Mouse (Mus musculus): ENCODE data around the gene Prim2.

Prim2 gene

DNA sequence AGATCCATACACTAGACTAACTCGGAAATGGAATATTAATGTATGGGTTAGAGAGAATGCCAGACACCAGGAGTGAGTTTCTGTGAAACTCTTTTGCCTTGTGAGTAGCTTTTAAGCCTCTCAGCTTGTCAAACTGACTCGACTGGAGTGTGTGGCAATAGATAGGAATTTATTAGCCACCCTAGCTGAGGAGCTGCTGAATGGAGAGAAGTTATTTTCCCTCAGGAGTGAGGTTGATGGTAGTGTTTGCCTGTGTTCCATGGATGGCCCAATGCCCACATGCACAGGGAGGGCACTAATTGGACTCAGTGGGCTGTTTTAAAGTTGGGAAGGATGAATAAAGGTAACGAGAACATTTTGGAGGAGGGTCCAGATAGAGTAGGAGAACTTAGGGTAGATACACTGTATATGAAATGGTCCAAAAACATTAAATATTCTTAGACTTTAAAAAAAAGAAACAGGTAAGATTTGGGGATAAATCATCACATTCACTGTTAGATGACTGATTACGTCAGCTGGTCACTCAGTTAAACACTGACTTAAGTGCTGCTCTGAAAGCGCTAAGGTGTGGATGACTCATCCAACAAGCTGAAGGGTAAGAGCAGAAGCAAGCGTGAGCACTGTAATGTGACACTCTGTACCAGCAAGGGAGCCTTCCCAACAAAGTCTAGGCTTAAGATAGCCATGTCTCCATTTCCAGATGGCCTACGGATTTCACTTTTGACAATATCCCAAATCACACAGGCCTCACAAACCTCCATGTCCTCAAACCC is 85.6 kb downstream of the Prim2 start:
- Histone ChIP-seq H3K36me3 (ENCODE audit: insufficient read depth, low read length) (0 out of 2 replicates have a peak, but pooled peaks cover 2% of the 10 kb centered on the region), H3K4me1 (replicated peaks; ENCODE audit: low read depth, low read length) (0 out of 2 replicates have a peak, but pooled peaks cover 4% of the 10 kb centered on the region), H3K4me3 (replicated peaks; ENCODE audit: low read length) (no peak overlapping the region), H3K27me3 (ENCODE audit: insufficient read depth, low read length) (no peaks in the 10 kb centered on the region), H3K9me3 (ENCODE audit: low read length) (no peaks in the 10 kb centered on the region)
- no peak for TF ChIP-seq POU5F1 (IDR thresholded peaks at IDR 0.05; ENCODE audit: borderline replicate concordance, low read length)
- no peak for TF ChIP-seq CTCF (conservative IDR thresholded peaks at IDR 0.05; ENCODE audit: low read length)
- no peak for TF ChIP-seq NANOG (IDR thresholded peaks at IDR 0.05; ENCODE audit: borderline replicate concordance, low read length)

DNA sequence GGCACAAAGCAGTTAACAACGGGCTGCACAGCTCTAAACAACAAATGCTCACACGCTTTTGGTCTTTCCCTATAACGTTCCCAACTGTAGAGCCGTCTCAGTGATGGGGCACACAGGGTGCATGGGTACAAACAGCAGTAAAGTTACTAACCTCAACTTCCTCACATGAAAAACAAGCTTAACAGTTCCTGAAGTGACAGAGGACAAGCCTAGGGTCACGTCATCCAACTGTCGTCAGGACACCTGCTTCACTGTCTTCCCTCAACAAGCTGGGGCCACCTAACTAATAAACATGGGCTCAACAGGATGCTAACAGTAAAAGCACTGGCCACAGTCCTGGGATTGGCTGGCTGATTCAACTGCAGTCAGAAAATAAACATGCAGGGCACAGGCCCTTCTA is 91.0 kb downstream of the Prim2 start:
- Histone ChIP-seq H3K27me3 (ENCODE audit: insufficient read depth, low read length) (no peaks in the 10 kb centered on the region), H3K9me3 (ENCODE audit: low read length) (no peaks in the 10 kb centered on the region), H3K4me1 (replicated peaks; ENCODE audit: low read depth, low read length) (no peaks in the 10 kb centered on the region), H3K4me3 (replicated peaks; ENCODE audit: low read length) (no peak overlapping the region), H3K36me3 (ENCODE audit: insufficient read depth, low read length) (0 out of 2 replicates have a peak, but pooled peaks cover 2% of the 10 kb centered on the region)
- TF ChIP-seq NANOG (IDR thresholded peaks at IDR 0.05; ENCODE audit: borderline replicate concordance, low read length) (no peak), POU5F1 (IDR thresholded peaks at IDR 0.05; ENCODE audit: borderline replicate concordance, low read length) (no peak), CTCF (conservative IDR thresholded peaks at IDR 0.05; ENCODE audit: low read length) (no peak)

DNA sequence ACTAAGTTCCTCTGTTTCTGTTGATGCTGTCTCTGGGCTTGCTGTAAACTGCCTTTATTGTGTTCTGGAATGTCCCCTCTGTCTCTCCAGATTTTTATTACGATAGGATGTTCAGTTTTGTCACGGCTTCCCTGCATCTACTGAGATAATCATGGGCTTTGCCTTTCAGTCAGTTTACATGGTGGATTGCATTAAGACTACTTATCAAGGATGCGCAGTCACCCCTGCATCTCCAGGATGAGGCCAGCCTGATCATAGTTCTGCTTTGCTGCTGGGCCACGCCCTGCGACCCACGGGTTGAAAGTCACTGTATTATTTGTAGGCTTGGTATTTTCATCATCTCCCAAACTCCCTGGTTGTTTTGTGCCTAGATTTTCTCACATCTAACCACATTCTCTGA is 95.1 kb downstream of the Prim2 start:
- Histone ChIP-seq H3K9me3 (ENCODE audit: low read length) (no peaks in the 10 kb centered on the region), H3K4me1 (replicated peaks; ENCODE audit: low read depth, low read length) (no peaks in the 10 kb centered on the region), H3K4me3 (replicated peaks; ENCODE audit: low read length) (no peak overlapping the region), H3K36me3 (ENCODE audit: insufficient read depth, low read length) (no peaks in the 10 kb centered on the region), H3K27me3 (ENCODE audit: insufficient read depth, low read length) (no peaks in the 10 kb centered on the region)
- TF ChIP-seq CTCF (conservative IDR thresholded peaks at IDR 0.05; ENCODE audit: low read length) (no peak), POU5F1 (IDR thresholded peaks at IDR 0.05; ENCODE audit: borderline replicate concordance, low read length) (no peak), NANOG (IDR thresholded peaks at IDR 0.05; ENCODE audit: borderline replicate concordance, low read length) (no peak)

DNA sequence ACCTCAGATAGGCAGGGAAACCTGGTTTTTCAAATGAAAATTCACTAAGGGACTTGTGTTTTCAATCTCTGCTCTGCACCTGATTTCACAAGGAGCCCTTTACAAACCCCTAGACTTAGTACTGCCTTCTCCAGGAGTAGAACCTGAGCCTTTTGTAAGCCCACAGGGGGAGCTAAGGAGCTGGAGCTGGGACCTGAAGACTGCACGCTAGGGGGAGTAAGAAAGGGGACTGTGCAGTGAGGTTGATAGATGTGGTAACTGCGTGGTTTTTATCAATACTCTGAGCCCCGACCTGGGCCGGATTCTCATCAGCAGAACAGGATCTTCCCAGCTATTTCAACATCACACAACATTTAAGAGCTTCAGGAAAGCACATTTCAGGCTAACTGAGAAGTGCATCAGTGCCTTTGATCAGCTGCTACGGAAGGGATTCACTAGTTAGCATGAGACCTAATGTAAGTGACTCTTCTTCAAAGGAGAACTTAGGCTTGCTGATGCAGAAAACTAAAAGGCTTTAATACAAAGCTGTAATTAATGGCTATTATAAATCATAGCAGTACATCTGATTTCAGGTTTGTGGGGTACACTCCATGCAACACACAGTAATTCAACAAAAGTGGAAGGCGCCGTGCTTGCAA is 103.7 kb downstream of the Prim2 start:
- Histone ChIP-seq H3K4me3 (replicated peaks; ENCODE audit: low read length) (no peak overlapping the region), H3K36me3 (ENCODE audit: insufficient read depth, low read length) (no peaks in the 10 kb centered on the region), H3K4me1 (replicated peaks; ENCODE audit: low read depth, low read length) (no peaks in the 10 kb centered on the region), H3K27me3 (ENCODE audit: insufficient read depth, low read length) (no peaks in the 10 kb centered on the region), H3K9me3 (ENCODE audit: low read length) (no peaks in the 10 kb centered on the region)
- TF ChIP-seq POU5F1 (IDR thresholded peaks at IDR 0.05; ENCODE audit: borderline replicate concordance, low read length) (no peak), NANOG (IDR thresholded peaks at IDR 0.05; ENCODE audit: borderline replicate concordance, low read length) (no peak), CTCF (conservative IDR thresholded peaks at IDR 0.05; ENCODE audit: low read length) (peak; percentile 84)

DNA sequence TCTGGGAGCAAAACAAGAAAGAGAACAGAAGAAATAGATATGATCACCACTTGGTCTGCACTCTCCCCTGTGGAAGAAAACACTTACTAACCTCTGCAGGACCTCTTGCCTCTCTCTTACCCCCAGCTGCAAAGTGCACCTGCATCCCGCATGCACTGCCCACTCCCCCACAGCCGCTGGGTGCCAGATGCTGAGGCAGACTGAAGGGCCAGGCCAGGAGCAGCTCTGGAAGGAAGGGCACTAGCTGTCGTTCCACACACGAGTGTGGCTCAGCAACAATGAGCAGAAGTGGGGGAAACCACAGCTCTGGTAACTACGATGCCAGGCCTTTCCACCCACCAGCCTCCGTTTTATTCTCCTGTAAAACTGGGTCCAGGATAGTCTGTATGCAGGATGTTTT is 105.6 kb downstream of the Prim2 start:
- H3K36me3 ChIP-seq (ENCODE audit: insufficient read depth, low read length): no peaks in the 10 kb centered on the region
- no peaks in the 10 kb centered on the region for H3K27me3 ChIP-seq (ENCODE audit: insufficient read depth, low read length)
- H3K9me3 ChIP-seq (ENCODE audit: low read length): no peaks in the 10 kb centered on the region
- H3K4me3 ChIP-seq (replicated peaks; ENCODE audit: low read length): no peak overlapping the region
- no peaks in the 10 kb centered on the region for H3K4me1 ChIP-seq (replicated peaks; ENCODE audit: low read depth, low read length)
- TF ChIP-seq POU5F1 (IDR thresholded peaks at IDR 0.05; ENCODE audit: borderline replicate concordance, low read length) (no peak), CTCF (conservative IDR thresholded peaks at IDR 0.05; ENCODE audit: low read length) (no peak), NANOG (IDR thresholded peaks at IDR 0.05; ENCODE audit: borderline replicate concordance, low read length) (no peak)

DNA sequence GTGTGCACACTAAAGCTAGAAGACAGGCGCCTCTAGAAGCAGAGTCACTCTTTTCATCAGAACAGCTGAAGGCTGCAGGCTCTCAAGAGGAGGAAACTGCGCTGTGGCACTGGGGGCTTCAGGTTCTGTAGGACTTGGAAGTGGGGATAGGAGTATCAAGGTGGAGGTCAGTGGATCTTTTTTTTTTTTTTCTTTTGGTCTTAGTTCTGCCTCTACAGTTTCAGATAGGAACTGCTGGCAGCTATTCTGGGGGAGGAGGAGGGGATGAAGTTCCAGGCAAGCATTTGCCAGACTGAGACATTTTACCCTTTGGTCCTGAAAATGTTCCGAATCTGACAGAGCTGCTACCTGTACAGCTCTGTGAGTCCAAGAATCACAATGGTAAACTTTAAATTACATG is 106.0 kb downstream of the Prim2 start:
- H3K36me3 ChIP-seq (ENCODE audit: insufficient read depth, low read length): no peaks in the 10 kb centered on the region
- TF ChIP-seq POU5F1 (IDR thresholded peaks at IDR 0.05; ENCODE audit: borderline replicate concordance, low read length) (no peak), CTCF (conservative IDR thresholded peaks at IDR 0.05; ENCODE audit: low read length) (no peak), NANOG (IDR thresholded peaks at IDR 0.05; ENCODE audit: borderline replicate concordance, low read length) (no peak)
- no peaks in the 10 kb centered on the region for H3K27me3 ChIP-seq (ENCODE audit: insufficient read depth, low read length)
- H3K9me3 ChIP-seq (ENCODE audit: low read length): no peaks in the 10 kb centered on the region
- no peaks in the 10 kb centered on the region for H3K4me1 ChIP-seq (replicated peaks; ENCODE audit: low read depth, low read length)
- no peak overlapping the region for H3K4me3 ChIP-seq (replicated peaks; ENCODE audit: low read length)

DNA sequence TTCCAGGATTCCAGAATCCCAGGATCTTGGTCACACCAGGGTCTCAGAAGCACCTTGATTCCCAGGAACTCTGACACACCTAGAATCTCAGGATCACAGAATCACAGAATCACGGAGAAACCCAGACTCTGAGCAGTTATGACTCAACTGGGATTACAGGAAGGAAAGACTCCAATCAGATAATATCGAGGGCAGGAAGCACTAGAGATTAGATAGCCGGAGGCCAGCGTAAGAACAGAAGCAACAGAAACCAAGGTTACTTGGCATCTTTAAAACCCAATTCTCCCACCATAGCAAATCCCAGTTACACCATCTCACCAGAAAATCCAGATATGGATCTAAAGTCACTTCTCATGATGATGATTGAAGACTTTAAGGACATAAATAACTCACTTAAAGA is 113.0 kb downstream of the Prim2 start:
- Histone ChIP-seq H3K36me3 (ENCODE audit: insufficient read depth, low read length) (no peaks in the 10 kb centered on the region), H3K27me3 (ENCODE audit: insufficient read depth, low read length) (no peaks in the 10 kb centered on the region), H3K4me3 (replicated peaks; ENCODE audit: low read length) (0 out of 2 replicates have a peak overlapping the region, but pooled peaks have one; percentile 13), H3K4me1 (replicated peaks; ENCODE audit: low read depth, low read length) (peaks cover 20% of the 10 kb centered on the region), H3K9me3 (ENCODE audit: low read length) (no peaks in the 10 kb centered on the region)
- TF ChIP-seq POU5F1 (IDR thresholded peaks at IDR 0.05; ENCODE audit: borderline replicate concordance, low read length) (no peak), NANOG (IDR thresholded peaks at IDR 0.05; ENCODE audit: borderline replicate concordance, low read length) (no peak), CTCF (conservative IDR thresholded peaks at IDR 0.05; ENCODE audit: low read length) (no peak)

DNA sequence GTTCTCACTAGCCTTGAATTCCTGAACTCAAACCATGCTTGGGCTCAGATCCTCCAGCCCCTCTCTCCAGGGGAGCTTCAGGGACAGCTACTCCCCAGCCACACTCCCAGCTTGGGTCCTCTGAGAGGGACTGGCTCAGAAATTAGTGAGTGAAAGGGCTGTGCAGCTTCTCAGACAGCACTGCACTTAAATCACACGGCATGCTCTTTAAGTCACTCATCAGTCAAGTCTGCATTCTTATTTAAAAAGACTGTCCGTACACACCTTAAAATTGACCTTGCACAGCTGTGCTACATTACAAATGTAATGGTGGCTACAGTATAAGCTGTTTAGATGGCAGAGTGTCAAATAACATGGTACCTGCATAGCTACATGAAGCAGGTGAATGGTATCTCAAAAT is 114.0 kb downstream of the Prim2 start:
- H3K36me3 ChIP-seq (ENCODE audit: insufficient read depth, low read length): no peaks in the 10 kb centered on the region
- H3K4me3 ChIP-seq (replicated peaks; ENCODE audit: low read length): no peak overlapping the region
- no peaks in the 10 kb centered on the region for H3K27me3 ChIP-seq (ENCODE audit: insufficient read depth, low read length)
- H3K9me3 ChIP-seq (ENCODE audit: low read length): no peaks in the 10 kb centered on the region
- peaks cover 20% of the 10 kb centered on the region for H3K4me1 ChIP-seq (replicated peaks; ENCODE audit: low read depth, low read length)
- TF ChIP-seq CTCF (conservative IDR thresholded peaks at IDR 0.05; ENCODE audit: low read length): no peak
- no peak for TF ChIP-seq POU5F1 (IDR thresholded peaks at IDR 0.05; ENCODE audit: borderline replicate concordance, low read length)
- TF ChIP-seq NANOG (IDR thresholded peaks at IDR 0.05; ENCODE audit: borderline replicate concordance, low read length): peak; percentile 60; the same call in 1 of the 2 replicates
